ENCODE assay signal across 8 mouse cellular contexts in genomic region chr2:90846955-90847680, GRCm38 (mm10). TPM values are rescaled to one million over a fixed set of nuclear protein-coding genes. Genes with fewer than 3 reads are reported as not detected.
DNase-seq lines count a peak whose midpoint lies in the region; ATAC-seq lines count a peak whose summit lies in the region.

Gene Mtch2, plus strand, starts transcription at chr2:90847155.

- peak within 1 kb of the TSS; percentile 86 for H3K27ac ChIP-seq in hindbrain, embryonic 14.5 days

- peaks cover 21% of the 10 kb centered on the region for H3K4me1 ChIP-seq in hindbrain, embryonic 14.5 days (replicated peaks; ENCODE audit: control insufficient read depth, insufficient read depth, low read length)

- no peaks in the 10 kb centered on the region for H3K27me3 ChIP-seq in hindbrain, embryonic 14.5 days (ENCODE audit: control insufficient read depth, insufficient read depth, low read length)

- peaks cover 26% of the 10 kb centered on the region for H3K36me3 ChIP-seq in hindbrain, embryonic 14.5 days (replicated peaks; ENCODE audit: control insufficient read depth, insufficient read depth)

- ATAC-seq in hindbrain, embryonic 14.5 days (ENCODE audit: low FRiP score): peak; percentile 96

- DNase-seq in R1 (ENCODE audit: low read depth, low spot score): peak; percentile 97
- peak; percentile 99 to 100 for DNase-seq in cerebellum, postnatal 25 days
- peak; percentile 95 for DNase-seq in frontal cortex, postnatal 25 days (ENCODE audit: low spot score in 2 of 2)
- DNase-seq in hindbrain, embryonic 14.5 days (ENCODE audit: low spot score): peak; percentile 99
- peak; percentile 98 for DNase-seq in layer of hippocampus, postnatal 36 days
- DNase-seq in lung, postnatal 36 days: peak; percentile 98
- DNase-seq in retina, postnatal 1 day: peak; percentile 98
- peak; percentile 98 for DNase-seq in urinary bladder, adult 18-20 months (ENCODE audit: low spot score in 2 of 2)

- peak within 1 kb of the TSS; percentile 65 for H3K4me2 ChIP-seq in hindbrain, embryonic 14.5 days (replicated peaks)

- H3K9me3 ChIP-seq in hindbrain, embryonic 14.5 days (ENCODE audit: control insufficient read depth, low read length): no peaks in the 10 kb centered on the region

- peak within 1 kb of the TSS; percentile 71 for H3K4me3 ChIP-seq in hindbrain, embryonic 14.5 days (replicated peaks; ENCODE audit: low read length)

- H3K9ac ChIP-seq in hindbrain, embryonic 14.5 days: peak within 1 kb of the TSS; percentile 83

- WGBS in hindbrain, embryonic 14.5 days: under 1% methylated on average over 67 of the region's 67 CpGs

RNA-seq across cellular contexts. Expression of gene Mtch2, which starts in this region (rescaled TPM):
- 270 and 276 TPM in 2 replicates for polyA plus RNA-seq in hindbrain, embryonic 14.5 days (2014; fragmentation: Nextera tagmentation; extraction: Ambion mirVana)
- 100 to 1,000 TPM; 120 to 137 TPM for total RNA-seq in layer of hippocampus, postnatal 36 days (2021)

Comparison
In these comparisons a context has a peak if more than half of its experiments do, and no peak if none do; other contexts are left out.
1. Peak in every context shown above with its lines: DNase-seq, ATAC-seq, H3K4me3 ChIP-seq and H3K27ac ChIP-seq.